Mouse (Mus musculus) kidney, adult 11 months (tissue): ENCODE results near the gene Jag1.

ENCODE experiments used
- DNase-seq: peaks from one replicate; pipeline ENCODE4 v3.0.0; 2022

Jag1 gene

DNA sequence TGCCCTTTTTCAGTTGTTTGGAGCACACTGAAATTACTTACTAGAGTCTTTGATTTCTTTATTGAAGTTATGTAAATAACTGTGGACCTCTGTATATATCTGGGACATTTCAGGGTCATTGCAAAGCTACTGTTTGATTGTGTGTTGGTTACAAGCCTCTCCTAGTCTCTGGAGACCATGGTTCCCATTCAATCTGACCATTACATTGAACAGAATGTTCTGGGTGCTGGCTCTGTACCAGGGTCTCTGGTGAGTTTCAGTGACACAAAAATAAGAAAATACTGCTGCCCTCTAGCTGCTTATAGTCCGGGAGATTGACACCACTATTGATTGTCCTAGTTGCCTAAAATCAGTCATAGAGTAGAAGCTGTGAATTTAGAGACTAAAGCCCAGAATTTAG is 66.5 kb downstream of the Jag1 start:
- no peak for DNase-seq

DNA sequence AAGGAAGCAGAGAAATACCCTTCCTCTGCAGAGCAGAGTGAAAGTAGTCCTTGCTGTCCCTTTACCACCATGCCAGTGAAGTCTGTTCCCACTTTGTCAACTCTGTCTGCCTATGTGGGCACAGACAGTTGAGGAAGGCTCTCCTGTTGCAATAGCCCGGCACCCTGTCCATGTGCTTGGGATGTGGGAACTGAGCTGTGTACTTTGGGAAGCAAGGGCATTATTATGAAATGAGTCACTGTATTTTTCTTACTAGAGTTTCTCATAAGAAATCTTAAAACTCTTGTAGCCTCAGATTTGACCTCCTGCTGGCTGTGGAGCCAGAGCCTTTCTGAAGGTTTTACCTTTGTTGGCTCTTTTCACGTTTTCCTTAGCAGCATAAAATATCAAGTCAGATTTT is 67.1 kb downstream of the Jag1 start:
- no peak for DNase-seq

DNA sequence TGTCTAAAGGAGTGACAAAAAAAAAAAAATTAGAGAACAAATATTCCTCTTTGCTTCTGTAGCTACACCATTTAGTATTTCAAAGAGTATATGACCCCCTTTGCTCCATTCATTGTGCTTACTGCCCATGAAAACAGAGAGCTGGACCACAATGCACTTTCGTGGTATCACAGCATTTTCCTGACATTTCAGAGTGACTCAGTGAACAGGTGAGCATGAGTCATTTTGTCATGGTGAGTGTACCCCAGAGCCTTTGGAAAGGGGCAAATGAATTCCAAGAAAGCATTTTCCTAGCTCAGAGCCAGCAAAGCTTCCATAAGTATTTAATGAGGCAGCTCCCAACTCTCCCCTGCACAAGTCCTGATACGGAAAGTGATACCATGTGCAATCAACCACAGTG is 72.3 kb downstream of the Jag1 start:
- DNase-seq, result no peak
